Mouse (Mus musculus): Measurements from ENCODE around the gene Cdk19. TPM values are rescaled to one million over a fixed set of nuclear protein-coding genes. Genes with fewer than 3 reads are reported as not detected.

The Cdk19 gene
- total and polyA plus RNA-seq, 3 experiments: 2.8 to 8.2 TPM; not detected in 1

GRCm38 (mm10) chr10:40459141-40459540 is 119.8 kb downstream of the Cdk19 start:
- TF ChIP-seq SMC3 (IDR thresholded peaks at IDR 0.05; ENCODE audit: low read depth, low read length): no peak
- TF ChIP-seq BHLHE40 (IDR thresholded peaks at IDR 0.05; ENCODE audit: borderline replicate concordance, low read depth, low read length): no peak
- no peak for TF ChIP-seq HCFC1 (IDR thresholded peaks at IDR 0.05; ENCODE audit: low read depth, low read length)
- no peak for TF ChIP-seq MAFK (IDR thresholded peaks at IDR 0.05; ENCODE audit: borderline replicate concordance, low read depth, low read length)
- no peak for TF ChIP-seq CHD2 (IDR thresholded peaks at IDR 0.05; ENCODE audit: low read length)
- no peak for TF ChIP-seq USF1 (IDR thresholded peaks at IDR 0.05; ENCODE audit: low read depth, low read length)
- TF ChIP-seq CTCF (IDR thresholded peaks at IDR 0.05 in 2 of 3, conservative IDR thresholded peaks at IDR 0.05 in 1 of 3; ENCODE audit: control insufficient read depth in 1 of 3, insufficient read depth in 1 of 3, low read depth in 2 of 3, low read length in 3 of 3, poor library complexity in 1 of 3, severe bottlenecking in 1 of 3): no peak
- no peak for TF ChIP-seq MAZ (IDR thresholded peaks at IDR 0.05; ENCODE audit: low read depth, low read length)
- no peak for TF ChIP-seq NELFE (IDR thresholded peaks at IDR 0.05; ENCODE audit: low read depth, low read length)
- no peak for TF ChIP-seq ZKSCAN1 (IDR thresholded peaks at IDR 0.05; ENCODE audit: low read depth, low read length)
- TF ChIP-seq ZC3H11A (IDR thresholded peaks at IDR 0.05; ENCODE audit: low read depth, low read length): no peak
- TF ChIP-seq RCOR1 (IDR thresholded peaks at IDR 0.05; ENCODE audit: low read depth, low read length): no peak
- no peak for TF ChIP-seq POLR2AphosphoS2 (IDR thresholded peaks at IDR 0.05; ENCODE audit: low read length)
- TF ChIP-seq ETS1 (IDR thresholded peaks at IDR 0.05; ENCODE audit: low read depth, low read length): no peak
- peaks cover 0 to 7% of the 10 kb centered on the region in 2 experiments; a peak in 2 of 4 replicates for H3K36me3 ChIP-seq (ENCODE audit: control insufficient read depth in 1 of 2, insufficient read depth in 2 of 2, low read length in 2 of 2)
- no peaks in the 10 kb centered on the region for H3K27me3 ChIP-seq (ENCODE audit: control insufficient read depth in 1 of 2, insufficient read depth in 2 of 2, low read length in 2 of 2)
- no peak overlapping the region for H3K9ac ChIP-seq (ENCODE audit: control insufficient read depth, low read depth, low read length, poor library complexity, severe bottlenecking)
- no peak for DNase-seq (ENCODE audit: low read depth, low spot score)
- H3K79me2 ChIP-seq (ENCODE audit: control insufficient read depth, insufficient read depth, low read length, poor library complexity): no peaks in the 10 kb centered on the region
- no peaks in the 10 kb centered on the region for H3K9me3 ChIP-seq (replicated peaks; ENCODE audit: insufficient read depth, low read length)
- no peak overlapping the region for H3K27ac ChIP-seq (ENCODE audit: control insufficient read depth, low read depth, low read length)
- no peak overlapping the region for H3K4me3 ChIP-seq (ENCODE audit: control insufficient read depth in 1 of 2, insufficient read depth in 1 of 2, low read depth in 2 of 2, low read length in 2 of 2)
- peaks cover 1 to 2% of the 10 kb centered on the region in 2 experiments; a peak in 1 of 4 replicates for H3K4me1 ChIP-seq (ENCODE audit: control insufficient read depth in 1 of 2, insufficient read depth in 2 of 2, low read length in 2 of 2)

- DNase-seq (ENCODE audit: low read depth, low spot score): no peak
- Histone ChIP-seq H3K9me3 (replicated peaks; ENCODE audit: insufficient read depth, low read length) (no peaks in the 10 kb centered on the region), H3K79me2 (ENCODE audit: control insufficient read depth, insufficient read depth, low read length, poor library complexity) (no peaks in the 10 kb centered on the region), H3K36me3 (ENCODE audit: control insufficient read depth in 1 of 2, insufficient read depth in 2 of 2, low read length in 2 of 2) (peaks cover 0 to 7% of the 10 kb centered on the region in 2 experiments; a peak in 2 of 4 replicates), H3K27me3 (ENCODE audit: control insufficient read depth in 1 of 2, insufficient read depth in 2 of 2, low read length in 2 of 2) (no peaks in the 10 kb centered on the region), H3K4me3 (ENCODE audit: control insufficient read depth in 1 of 2, insufficient read depth in 1 of 2, low read depth in 2 of 2, low read length in 2 of 2) (no peak overlapping the region), H3K9ac (ENCODE audit: control insufficient read depth, low read depth, low read length, poor library complexity, severe bottlenecking) (no peak overlapping the region), H3K27ac (ENCODE audit: control insufficient read depth, low read depth, low read length) (no peak overlapping the region), H3K4me1 (ENCODE audit: control insufficient read depth in 1 of 2, insufficient read depth in 2 of 2, low read length in 2 of 2) (peaks cover 1 to 2% of the 10 kb centered on the region in 2 experiments; a peak in 1 of 4 replicates)
- TF ChIP-seq POLR2A (IDR thresholded peaks at IDR 0.05; ENCODE audit: control insufficient read depth in 1 of 2, insufficient read depth in 1 of 2, low read depth in 1 of 2, low read length in 2 of 2, poor library complexity in 1 of 2) (no peak), MEF2A (IDR thresholded peaks at IDR 0.05; ENCODE audit: extremely low read depth, insufficient replicate concordance, low read depth, low read length, poor library complexity, severe bottlenecking) (no peak), TBP (IDR thresholded peaks at IDR 0.05; ENCODE audit: low read depth, low read length) (no peak), USF2 (IDR thresholded peaks at IDR 0.05; ENCODE audit: borderline replicate concordance in 1 of 2, insufficient read depth in 1 of 2, low read depth in 1 of 2, low read length in 2 of 2) (no peak), SMC3 (IDR thresholded peaks at IDR 0.05; ENCODE audit: low read depth, low read length) (no peak), POLR2AphosphoS5 (IDR thresholded peaks at IDR 0.05; ENCODE audit: borderline replicate concordance, low read depth, low read length) (no peak), ZKSCAN1 (IDR thresholded peaks at IDR 0.05; ENCODE audit: low read depth, low read length) (no peak), MYB (IDR thresholded peaks at IDR 0.05; ENCODE audit: low read depth, low read length) (no peak), GATA1 (IDR thresholded peaks at IDR 0.05; ENCODE audit: low read depth, low read length) (no peak), ETS1 (IDR thresholded peaks at IDR 0.05; ENCODE audit: low read depth, low read length) (no peak), RAD21 (IDR thresholded peaks at IDR 0.05; ENCODE audit: low read depth, low read length) (no peak), HCFC1 (IDR thresholded peaks at IDR 0.05; ENCODE audit: low read depth, low read length) (no peak), GABPA (IDR thresholded peaks at IDR 0.05; ENCODE audit: low read depth, low read length) (no peak), E2F4 (IDR thresholded peaks at IDR 0.05; ENCODE audit: borderline replicate concordance, low read depth, low read length) (no peak), POLR2AphosphoS2 (IDR thresholded peaks at IDR 0.05; ENCODE audit: low read length) (no peak), RCOR1 (IDR thresholded peaks at IDR 0.05; ENCODE audit: low read depth, low read length) (no peak)
Measured at GRCm38 (mm10) chr10:40461362-40461761, 122.0 kb downstream of the Cdk19 start.
